Comparison of ENCODE assay signal across 1 mouse cellular context in genomic region chr17:28205443-28205842, GRCm38 (mm10).
TF ChIP-seq lines count a peak whose summit lies in the region.

No protein-coding gene starts in this region.

TF ChIP-seq in CH12.LX, 34 proteins besides CTCF, POLR2A, EP300 and RAD21 (continued from another document):
- peak; percentile 62; the same call in 1 of the 2 replicates for TF ChIP-seq TCF12 (IDR thresholded peaks at IDR 0.05; ENCODE audit: low read depth, low read length)
- 0 out of 2 replicates have a peak, but pooled peaks have one; percentile 8 for TF ChIP-seq ZMIZ1 (IDR thresholded peaks at IDR 0.05; ENCODE audit: low read depth, low read length)
- TF ChIP-seq KAT2A (IDR thresholded peaks at IDR 0.05; ENCODE audit: insufficient replicate concordance, low read length): 0 out of 2 replicates have a peak, but pooled peaks have one; percentile 48
- TF ChIP-seq SIN3A (IDR thresholded peaks at IDR 0.05; ENCODE audit: low read length): peak; percentile 68; the same call in 1 of the 2 replicates
- peak; percentile 56 for TF ChIP-seq ZNF384 (IDR thresholded peaks at IDR 0.05; ENCODE audit: low read depth, low read length)
- no peak for TF ChIP-seq MYC (IDR thresholded peaks at IDR 0.05; ENCODE audit: low read depth, low read length)
